Mouse (Mus musculus): ENCODE results near the gene Vmn2r34.
"Not testable (repeated sequence)": the region's sequence is repeated elsewhere in the genome, so short reads cannot be mapped to it uniquely, and the experiment has no call there.

Vmn2r34 gene

DNA sequence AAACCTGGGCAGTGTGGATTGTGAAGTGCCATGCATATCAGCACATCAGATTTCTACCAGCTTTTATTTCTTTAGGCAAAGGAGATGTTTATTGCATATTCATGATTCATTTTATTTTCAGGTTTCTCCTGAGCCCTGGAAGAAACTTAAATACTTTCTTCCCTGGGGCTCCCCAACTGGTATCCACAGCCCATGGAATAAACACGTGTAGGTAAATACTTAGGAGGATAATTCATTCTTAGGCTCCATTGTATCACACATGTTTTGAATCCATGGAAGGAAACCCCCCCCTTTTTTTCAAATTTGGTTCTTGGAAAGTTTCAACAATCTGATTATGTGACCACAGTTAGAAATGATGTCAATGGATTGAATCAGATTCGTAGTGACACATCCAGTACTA lies at the start of gene Vmn2r34:
Gene Vmn2r34, minus strand, starts transcription at position 101 of the 400 bp plus-strand sequence.
- not testable (repeated sequence) for DNase-seq (ENCODE audit: low read depth, low spot score)

DNA sequence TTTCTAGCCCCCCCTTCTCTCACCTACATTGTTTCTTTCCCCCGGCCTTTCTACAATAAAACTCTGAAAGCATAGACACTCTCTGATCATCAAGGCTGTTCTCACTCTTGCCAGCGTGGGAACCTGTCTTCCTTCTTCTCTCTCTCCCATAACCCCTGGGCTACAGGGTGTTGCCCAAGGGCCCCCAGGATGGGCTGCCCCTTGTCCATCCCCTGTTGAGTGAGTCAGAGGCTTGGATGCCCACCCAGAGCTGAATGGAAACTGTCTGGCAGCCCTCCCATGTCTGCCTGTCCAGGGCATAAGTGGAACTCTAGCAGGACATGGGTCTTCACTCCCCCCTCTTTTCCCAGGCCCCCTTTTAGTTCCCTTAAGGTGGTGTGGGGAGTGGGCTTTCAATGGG lies 15.3 kb downstream of the Vmn2r34 start:
- DNase-seq (ENCODE audit: low read depth, low spot score) = not testable (repeated sequence)
